Mouse (Mus musculus) brown adipose tissue, adult 24 weeks (tissue): ENCODE results near the gene Stk32c. TPM values are rescaled to one million over a fixed set of nuclear protein-coding genes. Genes with fewer than 3 reads are reported as not detected.

Experiments
- H3K27ac ChIP-seq: fragments of 200-500 bp; replicated peaks from 2 replicates; pipeline ENCODE4 v1.5.1; 2012; ENCODE audit warnings: low read depth, mild to moderate bottlenecking, low read length
- H3K4me1 ChIP-seq: fragments of 200-500 bp; 2 replicates; pipeline ENCODE4 v1.6.1; 2012; ENCODE audit warnings: low read length, mixed read lengths; ENCODE audit not compliant: control insufficient read depth, insufficient read depth, insufficient read length
- H3K4me3 ChIP-seq: fragments of 200-500 bp; 2 replicates; pipeline ENCODE4 v1.5.1; 2012; ENCODE audit warnings: low read depth, mild to moderate bottlenecking, low read length, moderate library complexity; ENCODE audit not compliant: insufficient read depth
- polyA plus RNA-seq: library from polyadenylated mRNA; stranded (reverse); fragments of >200 nt; gene quantifications from 2 replicates; pipeline ENCODE4 v1.2.4, GENCODE M21; 2012; ENCODE audit not compliant: missing spikeins, insufficient read depth, insufficient read length

Gene Stk32c
- polyA plus RNA-seq, 1 experiment: not detected

DNA sequence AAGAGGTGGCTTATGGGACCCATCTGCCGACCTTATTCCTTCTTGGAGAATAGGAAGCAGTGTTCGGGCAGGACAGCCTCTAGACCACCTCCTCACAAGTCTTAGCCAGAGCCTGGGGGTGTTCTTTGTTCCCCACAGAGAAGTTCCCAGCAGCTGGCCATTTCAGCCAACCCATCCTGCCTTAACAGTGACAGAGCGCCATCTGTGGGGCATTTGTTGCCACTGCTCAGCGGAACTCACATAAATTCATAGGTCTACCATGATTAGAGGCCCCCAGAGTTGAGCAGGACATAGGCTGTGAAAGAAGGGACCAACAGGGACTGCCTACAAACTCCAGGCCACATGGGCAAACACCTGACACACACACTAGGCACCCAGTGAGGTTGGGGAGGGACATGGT is 149.7 kb downstream of the Stk32c start:
- Histone ChIP-seq H3K4me3 (no peak overlapping the region), H3K4me1 (0 out of 2 replicates have a peak, but pooled peaks cover 4% of the 10 kb centered on the region), H3K27ac (no peak overlapping the region)

Other genes with a start within 250 kb of the Stk32c start
- gene Dpysl4, start 127.3 kb downstream of the Stk32c start, polyA plus RNA-seq: 0.54 TPM in 1 of 2 replicates, not detected in the other
- 8.5 and 27.2 TPM in 2 replicates for gene Lrrc27, start 319 bp downstream of the Stk32c start, polyA plus RNA-seq
- gene Pwwp2b, start 35.2 kb upstream of the Stk32c start, polyA plus RNA-seq: 4.5 and 9.4 TPM in 2 replicates
- gene Inpp5a, start 175.8 kb upstream of the Stk32c start, polyA plus RNA-seq: 31.6 and 42.3 TPM in 2 replicates